Mouse (Mus musculus): ENCODE measurements around the gene Osbpl3. TPM values are rescaled to one million over a fixed set of nuclear protein-coding genes. Genes with fewer than 3 reads are reported as not detected.

The Osbpl3 gene
- total RNA-seq, 1 experiment from 2014 or later = 64.9 TPM

DNA sequence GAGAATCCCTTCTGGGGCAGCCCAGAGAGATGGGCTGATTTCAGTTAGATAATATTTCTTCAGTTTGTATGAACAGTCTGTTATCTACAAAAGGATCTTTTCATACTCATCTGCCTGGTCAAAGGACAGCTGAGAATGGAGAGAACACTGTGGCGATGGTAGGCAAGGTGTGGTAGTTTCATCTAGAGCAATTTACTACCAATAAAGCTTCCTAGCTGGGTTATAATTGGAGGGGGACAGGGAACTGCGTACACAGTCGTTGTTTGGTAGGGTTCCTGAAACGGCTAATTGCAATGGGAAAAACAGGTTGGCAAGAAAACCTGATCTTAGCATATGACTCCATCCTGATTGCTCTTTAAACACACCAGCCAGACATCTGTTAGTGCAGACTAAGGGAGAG lies 182.1 kb downstream of the Osbpl3 start:
- DNase-seq = no peak

DNA sequence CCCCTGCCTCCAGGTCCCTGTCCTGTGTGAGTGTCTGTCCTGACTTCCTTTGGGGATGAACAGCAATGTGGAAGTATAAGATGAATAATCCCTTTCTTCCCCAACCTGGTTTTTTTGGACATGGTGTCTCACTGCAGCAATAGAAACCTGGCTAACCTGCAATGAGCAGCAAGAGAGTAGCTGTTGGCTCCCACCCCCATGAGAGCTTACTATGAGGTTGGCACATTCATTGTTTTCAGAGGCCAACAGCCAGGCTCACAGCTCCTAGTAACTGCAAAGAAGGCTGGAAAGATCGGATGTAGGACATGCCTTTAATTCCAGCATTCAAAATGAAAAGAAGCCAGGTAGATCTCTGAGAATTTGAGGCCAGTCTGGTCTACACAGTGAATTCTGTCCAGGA lies 182.6 kb downstream of the Osbpl3 start:
- DNase-seq = no peak

DNA sequence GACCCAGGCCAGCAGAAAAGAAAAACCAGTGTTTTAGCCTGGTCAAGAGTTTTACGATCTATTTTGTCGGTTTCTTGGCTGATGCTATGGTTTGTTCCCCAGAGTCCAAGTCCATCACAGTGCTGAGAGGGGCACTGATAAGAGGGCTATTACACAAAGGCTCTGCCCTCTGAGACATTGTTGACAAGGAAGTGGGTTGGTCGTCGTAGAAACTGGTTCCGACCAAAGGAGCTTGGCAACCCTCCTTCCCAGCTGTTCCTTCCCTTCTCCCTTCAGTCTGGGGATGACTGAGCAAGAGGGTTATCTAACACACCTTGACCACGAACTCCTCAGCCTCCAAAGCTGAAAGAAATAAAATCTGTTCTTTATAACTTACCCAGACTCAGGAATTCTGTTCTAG lies 192.3 kb downstream of the Osbpl3 start, which contains the start of gene Gsdme:
Gene Gsdme, minus strand, starts transcription at position 193 of the 400 bp plus-strand sequence.
- DNase-seq = no peak

DNA sequence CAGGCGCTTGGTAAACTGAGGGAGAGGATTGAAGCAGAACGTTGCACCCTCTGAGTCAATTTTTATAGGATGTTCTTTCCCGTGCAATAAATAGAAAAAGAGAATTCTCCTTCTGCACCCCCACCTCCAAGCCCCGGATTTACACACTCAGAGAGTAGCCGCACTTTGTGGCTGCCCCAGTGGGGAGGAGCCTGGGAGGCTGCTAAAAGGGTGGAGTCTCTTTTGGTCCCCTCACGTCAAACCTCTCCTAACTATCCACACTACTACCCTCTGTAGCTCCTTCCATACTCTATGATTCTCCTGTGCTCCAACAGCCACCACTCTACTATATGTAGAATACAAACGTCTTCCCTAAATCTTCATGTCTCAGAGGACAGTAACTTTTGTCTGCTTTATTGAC lies 193.7 kb downstream of the Osbpl3 start:
- DNase-seq = no peak

DNA sequence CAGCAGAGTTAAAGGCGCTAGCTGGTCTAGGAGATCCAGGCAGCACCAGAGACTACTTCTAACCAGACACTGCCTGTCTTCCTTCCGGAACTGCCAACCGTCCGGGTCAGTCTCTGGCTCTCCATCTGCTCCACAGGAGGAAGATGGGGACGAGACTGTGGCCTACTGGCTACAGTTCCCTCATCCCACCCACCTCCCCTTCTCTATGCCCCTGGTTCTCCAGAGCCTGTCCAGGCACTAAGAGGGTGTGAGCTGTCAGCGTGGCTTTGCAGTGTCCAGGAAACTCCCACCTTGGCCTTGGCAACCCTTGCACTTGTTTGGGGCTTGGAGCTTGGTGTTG lies 194.1 kb downstream of the Osbpl3 start:
- DNase-seq = no peak

DNA sequence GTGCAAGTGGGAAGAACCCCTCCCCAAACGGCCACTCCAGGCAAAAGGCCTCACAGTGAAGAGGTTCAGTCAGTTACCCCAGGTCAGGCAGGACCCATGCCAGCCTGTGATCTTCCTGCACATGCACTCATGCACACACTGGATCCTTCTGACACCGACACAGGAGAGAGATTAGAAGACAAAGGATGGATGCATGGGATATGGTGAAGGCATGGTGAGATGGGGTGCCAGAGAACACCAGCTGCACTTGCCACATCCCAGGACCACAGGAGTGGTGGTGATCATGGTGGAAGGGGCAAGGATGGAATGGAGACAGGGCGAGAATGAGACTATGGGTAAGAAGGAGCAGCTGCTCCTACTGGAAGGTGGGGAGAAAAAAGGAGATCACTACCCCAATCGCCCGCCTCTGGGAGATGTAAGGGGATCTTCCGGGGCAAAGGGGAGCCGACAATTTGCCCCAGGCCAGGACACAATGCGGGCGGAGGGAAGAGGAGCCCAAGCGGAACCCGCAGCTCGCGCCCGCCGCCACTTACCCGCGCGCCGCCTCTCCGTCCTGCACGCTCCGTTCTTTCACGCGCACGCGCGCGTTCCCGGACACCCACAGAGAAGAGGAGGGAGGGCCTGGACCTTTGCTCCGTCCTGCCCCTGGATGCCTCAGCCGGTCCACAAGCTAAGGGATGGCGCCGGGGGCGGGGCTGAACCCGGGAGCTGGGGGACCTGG lies 194.6 kb downstream of the Osbpl3 start:
- DNase-seq = peak; percentile 84

DNA sequence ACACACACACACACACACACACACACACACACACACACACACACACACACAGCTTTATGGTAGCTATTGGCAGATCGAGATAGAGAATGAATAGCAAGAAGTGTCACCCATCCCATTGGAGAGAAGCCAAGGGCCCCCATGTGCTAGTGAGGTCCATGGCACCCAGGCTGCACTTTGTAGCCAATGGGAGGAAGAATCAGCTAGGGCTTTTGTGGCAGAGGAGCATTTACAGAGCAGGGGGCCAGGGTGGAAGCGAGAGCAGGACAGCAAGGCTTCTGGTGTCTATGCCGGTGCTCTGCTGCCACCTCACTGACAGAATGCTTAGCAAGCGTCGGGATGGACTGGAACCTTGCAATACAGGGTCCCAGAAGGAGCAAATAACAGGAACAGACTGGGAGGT lies 200.6 kb downstream of the Osbpl3 start:
- DNase-seq = no peak

DNA sequence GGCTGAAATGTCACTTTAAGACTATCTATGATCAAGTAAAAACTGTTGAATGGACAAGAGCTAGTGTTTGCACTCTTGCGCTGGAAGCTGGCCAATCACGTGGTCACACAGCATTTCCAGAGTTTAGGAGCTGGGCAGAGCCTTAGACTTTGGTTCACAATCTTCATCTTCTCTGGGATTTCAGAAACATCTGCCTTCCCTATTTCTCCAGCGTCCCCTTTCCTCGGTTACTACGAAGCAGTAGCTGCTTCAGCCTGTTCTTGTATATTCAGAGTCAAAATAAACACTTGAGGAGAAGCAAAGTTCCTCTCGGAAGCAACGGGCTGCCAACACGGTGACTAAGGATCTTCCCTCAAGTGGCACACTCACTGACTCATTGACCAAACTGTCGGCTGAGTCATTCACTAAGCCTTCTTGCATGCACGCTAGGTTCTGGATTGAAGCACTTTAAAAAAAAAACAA lies 201.2 kb downstream of the Osbpl3 start:
- DNase-seq = peak; percentile 77

DNA sequence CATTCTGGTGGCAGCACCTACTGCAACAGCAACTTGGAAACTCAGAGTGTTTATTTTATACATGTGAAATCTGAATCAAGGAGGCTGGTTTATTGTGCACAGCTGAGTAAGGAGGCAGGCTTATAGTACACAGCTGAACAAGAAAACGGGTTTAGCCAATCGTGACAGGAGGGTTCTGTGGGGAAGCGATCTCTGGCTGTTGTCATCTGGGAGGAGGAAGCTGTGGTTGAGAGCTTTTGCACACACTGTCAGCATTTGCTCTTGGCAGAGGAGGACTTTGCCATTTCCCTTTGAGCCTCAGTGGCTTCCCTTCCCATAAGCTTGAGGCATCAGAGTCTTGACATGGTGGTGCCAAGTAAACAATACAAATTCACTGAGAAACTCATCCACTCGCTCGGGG lies 203.3 kb downstream of the Osbpl3 start:
- DNase-seq = no peak

DNA sequence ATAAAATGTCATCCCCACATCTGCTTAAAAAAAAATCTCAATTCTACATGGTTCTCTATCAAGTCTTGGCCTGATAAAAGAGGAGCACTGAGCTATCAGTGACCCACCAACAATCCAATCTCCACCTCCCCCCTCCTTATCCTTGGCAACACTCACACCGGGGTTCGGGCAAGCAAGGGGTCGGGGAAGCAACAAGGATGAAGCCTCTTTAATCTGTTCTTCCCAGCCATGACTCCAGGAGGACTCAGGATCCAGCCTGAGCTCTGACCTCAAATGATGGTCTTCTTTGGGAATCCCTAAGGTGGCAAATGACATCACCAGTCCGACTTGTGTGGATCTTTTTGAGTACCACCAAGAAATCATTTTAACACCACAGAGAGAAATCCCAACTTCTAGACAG lies 208.2 kb downstream of the Osbpl3 start:
- no peak for DNase-seq

DNA sequence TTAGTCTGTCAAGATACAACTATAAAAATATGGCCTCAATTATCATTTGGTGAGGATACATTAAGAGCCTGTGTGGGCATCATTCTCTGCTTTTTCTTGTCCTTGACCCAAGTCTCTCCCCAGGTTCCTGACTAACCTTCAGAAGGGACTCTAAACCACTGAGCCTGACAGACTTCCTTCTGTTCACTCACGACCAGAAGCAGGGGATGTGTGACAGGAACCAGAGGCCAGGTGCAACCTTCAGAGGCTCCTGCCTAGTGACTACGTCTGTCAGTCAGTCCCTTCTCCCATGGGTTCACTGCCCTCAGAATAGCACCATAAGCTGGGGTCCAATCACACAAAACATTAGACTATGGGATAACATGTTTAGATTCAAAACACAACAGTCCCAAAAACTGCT lies 208.6 kb downstream of the Osbpl3 start:
- no peak for DNase-seq

DNA sequence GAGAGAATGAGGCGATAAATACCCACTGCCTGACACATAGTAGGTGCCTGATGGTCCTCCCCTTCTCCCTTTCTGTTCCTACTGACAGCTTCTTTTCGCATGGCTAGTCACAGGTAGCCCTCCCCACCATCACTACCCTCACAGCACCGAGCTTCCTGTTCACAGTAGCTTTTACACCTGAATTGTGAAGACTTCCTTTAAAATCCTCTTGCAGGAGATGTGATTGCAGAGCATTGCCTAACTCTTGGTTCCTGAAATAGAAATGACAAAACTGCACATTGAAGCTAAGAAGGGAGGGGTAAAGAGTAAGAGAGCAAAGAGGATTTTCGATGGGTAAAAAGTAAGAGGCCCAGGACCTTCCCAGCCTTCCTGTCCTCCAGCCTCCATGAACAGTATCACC lies 211.0 kb downstream of the Osbpl3 start:
- no peak for DNase-seq

DNA sequence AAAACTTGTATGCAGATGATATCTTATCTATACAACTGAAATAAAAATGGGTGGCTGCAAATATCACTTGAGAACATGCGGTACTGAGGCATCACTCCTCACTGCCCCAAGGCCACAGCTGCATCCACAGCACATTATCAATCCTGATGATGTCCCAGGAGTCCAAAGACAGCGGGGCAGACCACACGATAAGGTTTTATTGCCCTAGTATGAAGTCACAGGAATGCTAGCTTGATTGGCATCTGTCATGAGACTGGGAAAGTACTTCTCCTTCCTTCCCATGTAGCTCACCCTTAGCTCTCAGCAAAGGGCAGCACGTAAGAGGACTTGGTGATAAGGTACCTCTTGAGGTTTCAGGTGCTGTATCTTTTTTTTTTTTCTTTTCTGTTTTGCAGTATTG lies 211.9 kb downstream of the Osbpl3 start:
- no peak for DNase-seq

Other genes with a start within 250 kb of the Osbpl3 start
- 2.0 TPM in 2 replicates for gene Gsdme, start 192.3 kb downstream of the Osbpl3 start, total RNA-seq (2021)
- 38.6 and 46.0 TPM in 2 replicates for gene Cycs, start 110.3 kb upstream of the Osbpl3 start, total RNA-seq (2021)
- gene 4921507P07Rik, start 140.4 kb upstream of the Osbpl3 start, total RNA-seq (2021) = not detected in 2 replicates
- not detected in 2 replicates for gene Npvf, start 198.2 kb upstream of the Osbpl3 start, total RNA-seq (2021)

Measured in adrenal gland, postnatal 25 days (tissue).